ENCODE assay signal across 9 mouse cellular contexts in genomic region chr12:8472591-8473358, GRCm38 (mm10). TPM values are rescaled to one million over a fixed set of nuclear protein-coding genes. Genes with fewer than 3 reads are reported as not detected.
DNase-seq lines count a peak whose midpoint lies in the region; ATAC-seq lines count a peak whose summit lies in the region.
"Had no signal": no experiment of that assay in that cellular context is flagged by ENCODE, and none has a peak within 500 bp of the region (broad histone marks: within the 10 kb centered on the region; RNA-seq: fewer than 3 reads in every experiment).

No protein-coding gene starts in this region.

- no peak for ATAC-seq in cerebellum, adult (ENCODE audit: insufficient number of reproducible peaks, low FRiP score, low TSS enrichment)
- ATAC-seq in hematopoietic stem cell, adult 5-6 weeks (replicated peaks in 1 of 2; ENCODE audit: insufficient read depth in 1 of 2, low FRiP score in 2 of 2, low TSS enrichment in 1 of 2, low read depth in 1 of 2, poor library complexity in 2 of 2, severe bottlenecking in 2 of 2), result peak; percentile 97 to 98

- DNase-seq in cerebellum, postnatal 14 days, result peak; percentile 80 to 84
- DNase-seq in layer of hippocampus, postnatal 10 days (ENCODE audit: low spot score in 2 of 2), result peak; percentile 46 to 58
- no peak for DNase-seq in layer of hippocampus, adult 8-10 months (ENCODE audit: low spot score in 2 of 2)
- peak; percentile 73 for DNase-seq in 3T3-L1 (ENCODE audit: low read depth, low spot score)
- DNase-seq in testis, postnatal 14 days (ENCODE audit: low spot score), result no peak
- no peak for DNase-seq in embryo, embryonic 10 days (ENCODE audit: low spot score)
- DNase-seq: cerebellum, adult 18-20 months had no signal

RNA-seq across cellular contexts. Expression of gene Rhob, which starts 27.0 kb away (rescaled TPM):
- 100 to 1,000 TPM; 303 to 334 TPM for total RNA-seq in layer of hippocampus, postnatal 10 days (2021)
- total RNA-seq in layer of hippocampus, adult 8-10 months (2022), result 100 to 1,000 TPM; 285 to 368 (median 321) TPM
- total RNA-seq in hematopoietic stem cell, adult 5-6 weeks (2017), result 66.2 and 68.6 TPM in 2 replicates

Comparison
In these comparisons a context has a peak if more than half of its experiments do, and no peak if none do; other contexts are left out.
1. DNase-seq: peak in cerebellum, postnatal 14 days (2 of 2), layer of hippocampus, postnatal 10 days (2 of 2) and 3T3-L1 (single experiment); none in layer of hippocampus, adult 8-10 months (0 of 2), testis, postnatal 14 days (single experiment) and embryo, embryonic 10 days (single experiment).